Mouse (Mus musculus): ENCODE measurements around the gene Ddit4. TPM values are rescaled to one million over a fixed set of nuclear protein-coding genes. Genes with fewer than 3 reads are reported as not detected.

Gene Ddit4
- polyA plus RNA-seq, 1 experiment: 152 TPM

GRCm38 (mm10) chr10:59908776-59909315 lies 42.8 kb downstream of the Ddit4 start:
- H3K27me3 ChIP-seq (ENCODE audit: control insufficient read depth, insufficient read depth, low read length): no peaks in the 10 kb centered on the region
- no peak for TF ChIP-seq CTCF (IDR thresholded peaks at IDR 0.05; ENCODE audit: extremely low read depth, insufficient read depth, insufficient read length, insufficient replicate concordance)
- TF ChIP-seq POLR2A (IDR thresholded peaks at IDR 0.05; ENCODE audit: low read depth, low read length): no peak
- no peaks in the 10 kb centered on the region for H3K36me3 ChIP-seq (ENCODE audit: control insufficient read depth, insufficient read depth, low read length)
- no peak overlapping the region for H3K4me3 ChIP-seq (ENCODE audit: extremely low read depth, insufficient read depth, insufficient read length)
- WGBS: 39% methylated on average over 7 of the region's 7 CpGs
- peak overlapping the region; percentile 92 for H3K27ac ChIP-seq (ENCODE audit: insufficient read depth, low read length)
- DNase-seq (ENCODE audit: low read depth in 1 of 2, low spot score in 2 of 2): no peak
- peaks cover 48% of the 10 kb centered on the region; the same call in 1 of the 2 replicates for H3K4me1 ChIP-seq (ENCODE audit: control insufficient read depth, insufficient read depth, insufficient read length)

- 2% methylated on average over 7 of the region's 7 CpGs for WGBS
- DNase-seq (ENCODE audit: low read depth in 1 of 2, low spot score in 2 of 2): peak; percentile 55 to 65
- no peak for TF ChIP-seq POLR2A (IDR thresholded peaks at IDR 0.05; ENCODE audit: low read depth, low read length)
- peak overlapping the region; percentile 92 for H3K27ac ChIP-seq (ENCODE audit: insufficient read depth, low read length)
- H3K27me3 ChIP-seq (ENCODE audit: control insufficient read depth, insufficient read depth, low read length): no peaks in the 10 kb centered on the region
- H3K36me3 ChIP-seq (ENCODE audit: control insufficient read depth, insufficient read depth, low read length): no peaks in the 10 kb centered on the region
- peak overlapping the region; percentile 1; the same call in 1 of the 2 replicates for H3K4me3 ChIP-seq (ENCODE audit: extremely low read depth, insufficient read depth, insufficient read length)
- H3K4me1 ChIP-seq (ENCODE audit: control insufficient read depth, insufficient read depth, insufficient read length): peaks cover 49% of the 10 kb centered on the region; the same call in 1 of the 2 replicates
Measured at GRCm38 (mm10) chr10:59907695-59908299, 43.8 kb downstream of the Ddit4 start.

- H3K27ac ChIP-seq (ENCODE audit: insufficient read depth, low read length): peak overlapping the region; percentile 92
- no peak for TF ChIP-seq POLR2A (IDR thresholded peaks at IDR 0.05; ENCODE audit: low read depth, low read length)
- TF ChIP-seq CTCF (IDR thresholded peaks at IDR 0.05; ENCODE audit: extremely low read depth, insufficient read depth, insufficient read length, insufficient replicate concordance): no peak
- H3K27me3 ChIP-seq (ENCODE audit: control insufficient read depth, insufficient read depth, low read length): no peaks in the 10 kb centered on the region
- H3K4me3 ChIP-seq (ENCODE audit: extremely low read depth, insufficient read depth, insufficient read length): no peak overlapping the region
- peaks cover 55% of the 10 kb centered on the region for H3K4me1 ChIP-seq (ENCODE audit: control insufficient read depth, insufficient read depth, insufficient read length)
- DNase-seq (ENCODE audit: low read depth in 1 of 2, low spot score in 2 of 2): no peak
- WGBS: 43% methylated on average over 3 of the region's 3 CpGs
- no peaks in the 10 kb centered on the region for H3K36me3 ChIP-seq (ENCODE audit: control insufficient read depth, insufficient read depth, low read length)
Measured at GRCm38 (mm10) chr10:59907080-59907609, 44.5 kb downstream of the Ddit4 start.

GRCm38 (mm10) chr10:59903170-59903569 lies 48.5 kb downstream of the Ddit4 start:
- peaks cover 52% of the 10 kb centered on the region for H3K4me1 ChIP-seq (ENCODE audit: control insufficient read depth, insufficient read depth, insufficient read length)
- H3K27me3 ChIP-seq (ENCODE audit: control insufficient read depth, insufficient read depth, low read length): no peaks in the 10 kb centered on the region
- 0 out of 2 replicates have a peak overlapping the region, but pooled peaks have one; percentile 14 for H3K27ac ChIP-seq (ENCODE audit: insufficient read depth, low read length)
- WGBS: 77% methylated on average over 7 of the region's 7 CpGs
- H3K36me3 ChIP-seq (ENCODE audit: control insufficient read depth, insufficient read depth, low read length): 0 out of 2 replicates have a peak, but pooled peaks cover 1% of the 10 kb centered on the region
- DNase-seq (ENCODE audit: low read depth in 1 of 2, low spot score in 2 of 2): no peak
- H3K4me3 ChIP-seq (ENCODE audit: extremely low read depth, insufficient read depth, insufficient read length): no peak overlapping the region
- TF ChIP-seq POLR2A (IDR thresholded peaks at IDR 0.05; ENCODE audit: low read depth, low read length): no peak
- no peak for TF ChIP-seq CTCF (IDR thresholded peaks at IDR 0.05; ENCODE audit: extremely low read depth, insufficient read depth, insufficient read length, insufficient replicate concordance)

GRCm38 (mm10) chr10:59902606-59902990 lies 49.0 kb downstream of the Ddit4 start:
- no peak for TF ChIP-seq POLR2A (IDR thresholded peaks at IDR 0.05; ENCODE audit: low read depth, low read length)
- H3K4me3 ChIP-seq (ENCODE audit: extremely low read depth, insufficient read depth, insufficient read length): no peak overlapping the region

GRCm38 (mm10) chr10:59901986-59902605 lies 49.5 kb downstream of the Ddit4 start:
- peak in 1 of 2 experiments; percentile 65 for DNase-seq (ENCODE audit: low read depth in 1 of 2, low spot score in 2 of 2)
- no peaks in the 10 kb centered on the region for H3K27me3 ChIP-seq (ENCODE audit: control insufficient read depth, insufficient read depth, low read length)
- H3K4me3 ChIP-seq (ENCODE audit: extremely low read depth, insufficient read depth, insufficient read length): no peak overlapping the region
- H3K4me1 ChIP-seq (ENCODE audit: control insufficient read depth, insufficient read depth, insufficient read length): peaks cover 52% of the 10 kb centered on the region
- H3K27ac ChIP-seq (ENCODE audit: insufficient read depth, low read length): peak overlapping the region; percentile 99
- TF ChIP-seq CTCF (IDR thresholded peaks at IDR 0.05; ENCODE audit: extremely low read depth, insufficient read depth, insufficient read length, insufficient replicate concordance) (no peak), POLR2A (IDR thresholded peaks at IDR 0.05; ENCODE audit: low read depth, low read length) (no peak)
- 0 out of 2 replicates have a peak, but pooled peaks cover 1% of the 10 kb centered on the region for H3K36me3 ChIP-seq (ENCODE audit: control insufficient read depth, insufficient read depth, low read length)
- 58% methylated on average over 8 of the region's 8 CpGs for WGBS

More at GRCm38 (mm10) chr10:59902606-59902990, 49.0 kb downstream of the Ddit4 start:
- peak overlapping the region; percentile 99; the same call in 1 of the 2 replicates for H3K27ac ChIP-seq (ENCODE audit: insufficient read depth, low read length)
- H3K36me3 ChIP-seq (ENCODE audit: control insufficient read depth, insufficient read depth, low read length): 0 out of 2 replicates have a peak, but pooled peaks cover 1% of the 10 kb centered on the region
- DNase-seq (ENCODE audit: low read depth in 1 of 2, low spot score in 2 of 2): no peak
- 82% methylated on average over 8 of the region's 8 CpGs for WGBS
- no peaks in the 10 kb centered on the region for H3K27me3 ChIP-seq (ENCODE audit: control insufficient read depth, insufficient read depth, low read length)
- peaks cover 52% of the 10 kb centered on the region for H3K4me1 ChIP-seq (ENCODE audit: control insufficient read depth, insufficient read depth, insufficient read length)

Measured in spleen, adult 2 months (tissue).